Mouse (Mus musculus) brown adipose tissue, adult 24 weeks (tissue): ENCODE results near the gene Gm27021. TPM values are rescaled to one million over a fixed set of nuclear protein-coding genes. Genes with fewer than 3 reads are reported as not detected.
A peak's percentile ranks its signal among the peaks of the same experiment; 100 is the strongest.

Experiments used
- H3K27ac ChIP-seq: fragments of 200-500 bp; replicated peaks from 2 replicates; pipeline ENCODE4 v1.5.1; 2012; ENCODE audit warnings: low read depth, mild to moderate bottlenecking, low read length
- H3K4me1 ChIP-seq: fragments of 200-500 bp; 2 replicates; pipeline ENCODE4 v1.6.1; 2012; ENCODE audit warnings: low read length, mixed read lengths; ENCODE audit not compliant: control insufficient read depth, insufficient read depth, insufficient read length
- H3K4me3 ChIP-seq: fragments of 200-500 bp; 2 replicates; pipeline ENCODE4 v1.5.1; 2012; ENCODE audit warnings: low read depth, mild to moderate bottlenecking, low read length, moderate library complexity; ENCODE audit not compliant: insufficient read depth
- polyA plus RNA-seq: library from polyadenylated mRNA; stranded (reverse); fragments of >200 nt; gene quantifications from 2 replicates; pipeline ENCODE4 v1.2.4, GENCODE M21; 2012; ENCODE audit not compliant: missing spikeins, insufficient read depth, insufficient read length

Gm27021 gene
- polyA plus RNA-seq, 1 experiment = not detected

DNA sequence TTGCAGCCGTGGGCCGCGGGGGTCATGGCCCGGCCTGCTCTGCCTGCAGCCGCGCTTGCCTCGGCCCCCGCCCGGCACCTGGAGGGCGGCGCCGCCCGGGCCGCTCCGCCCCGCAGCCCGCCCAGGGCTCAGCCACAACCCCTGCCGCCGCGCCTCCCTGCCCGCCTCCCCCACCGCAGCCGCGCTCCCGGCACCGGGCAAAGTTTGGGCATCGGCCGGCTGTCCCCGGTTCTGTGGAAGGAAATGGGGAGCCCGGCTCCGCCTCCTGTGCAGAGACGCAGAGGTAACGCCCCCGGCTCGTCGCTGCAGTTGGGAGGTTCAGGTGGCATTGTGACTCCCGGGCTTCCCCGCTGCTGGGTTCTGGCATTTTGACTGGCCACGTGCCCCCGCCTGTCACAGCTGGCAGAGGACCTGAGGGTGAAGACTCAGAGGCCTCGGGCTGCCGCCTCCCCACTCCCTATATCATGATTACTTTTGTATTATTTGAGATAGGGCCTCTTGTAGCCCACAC, 33.5 kb downstream of the Gm27021 start:
- Histone ChIP-seq H3K4me1 (no peaks in the 10 kb centered on the region; the same call in 1 of the 2 replicates), H3K4me3 (peak overlapping the region; percentile 79), H3K27ac (0 out of 2 replicates have a peak overlapping the region, but pooled peaks have one; percentile 0)

DNA sequence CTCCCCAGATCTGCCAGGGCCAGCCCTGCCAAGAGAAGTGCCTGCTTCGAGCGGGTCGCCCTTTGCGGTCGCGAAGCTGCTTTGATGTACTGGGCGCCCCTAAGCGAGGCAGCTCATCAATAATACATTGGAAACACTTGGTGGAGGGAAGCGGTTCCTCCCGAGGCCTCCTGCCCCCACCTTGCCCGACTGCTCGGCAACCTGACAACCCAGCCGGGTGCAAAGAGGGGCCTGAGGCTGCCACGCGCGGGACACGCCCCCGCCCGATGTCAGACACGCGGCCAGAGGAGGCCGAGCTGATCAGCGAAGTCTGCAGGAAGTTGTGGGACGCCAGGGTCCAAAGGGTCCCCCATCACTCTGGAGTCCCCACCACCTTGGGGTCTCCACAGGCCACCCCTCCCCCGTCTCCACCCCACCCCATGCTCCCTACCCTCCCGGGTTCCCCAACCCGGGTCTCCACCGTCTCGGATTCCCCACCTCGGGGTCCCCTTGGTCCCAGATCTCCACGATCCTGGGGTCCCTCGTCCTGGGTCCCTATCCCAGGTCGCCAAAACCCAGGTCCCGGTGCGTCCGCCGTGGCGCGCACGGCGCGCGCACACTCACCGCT, 34.1 kb downstream of the Gm27021 start:
- Histone ChIP-seq H3K4me3 (peak overlapping the region; percentile 79), H3K4me1 (no peaks in the 10 kb centered on the region; the same call in 1 of the 2 replicates), H3K27ac (peak overlapping the region; percentile 16; the same call in 1 of the 2 replicates)

DNA sequence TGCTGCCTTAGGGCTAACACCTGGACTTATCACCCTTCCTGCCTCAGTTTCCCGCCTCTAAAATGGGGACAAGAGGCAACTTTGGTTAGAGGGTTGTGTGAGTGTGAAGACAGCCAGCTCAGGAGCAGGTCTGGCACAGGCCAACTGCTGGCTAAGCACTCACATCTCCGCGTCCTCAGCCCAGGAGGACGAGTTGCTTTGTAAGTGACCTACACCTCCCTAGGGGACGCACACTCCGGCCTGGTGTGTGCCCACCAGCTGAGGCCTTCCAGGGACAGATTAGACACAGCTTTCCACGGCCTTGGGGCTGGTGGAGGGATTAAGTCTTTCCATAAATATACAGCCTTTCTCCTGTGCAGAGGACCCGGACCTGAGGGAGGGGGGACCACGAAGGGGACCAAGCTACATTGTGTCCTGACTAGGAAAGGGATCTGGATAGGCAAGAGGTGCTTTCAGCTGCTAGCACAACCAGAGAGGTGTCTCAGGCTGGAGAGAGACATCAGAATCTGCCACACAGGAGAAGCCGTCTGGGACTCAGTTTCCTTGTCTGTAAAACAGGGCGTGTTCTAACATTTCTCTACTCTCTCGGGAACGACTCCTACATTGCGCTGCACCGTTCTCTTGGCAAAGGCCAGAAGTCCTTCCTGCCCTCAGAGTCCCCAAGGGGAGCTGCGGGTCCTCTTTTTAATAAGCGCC, 34.8 kb downstream of the Gm27021 start:
- H3K4me1 ChIP-seq = no peaks in the 10 kb centered on the region; the same call in 1 of the 2 replicates
- peak overlapping the region; percentile 79 for H3K4me3 ChIP-seq
- H3K27ac ChIP-seq = peak overlapping the region; percentile 56

DNA sequence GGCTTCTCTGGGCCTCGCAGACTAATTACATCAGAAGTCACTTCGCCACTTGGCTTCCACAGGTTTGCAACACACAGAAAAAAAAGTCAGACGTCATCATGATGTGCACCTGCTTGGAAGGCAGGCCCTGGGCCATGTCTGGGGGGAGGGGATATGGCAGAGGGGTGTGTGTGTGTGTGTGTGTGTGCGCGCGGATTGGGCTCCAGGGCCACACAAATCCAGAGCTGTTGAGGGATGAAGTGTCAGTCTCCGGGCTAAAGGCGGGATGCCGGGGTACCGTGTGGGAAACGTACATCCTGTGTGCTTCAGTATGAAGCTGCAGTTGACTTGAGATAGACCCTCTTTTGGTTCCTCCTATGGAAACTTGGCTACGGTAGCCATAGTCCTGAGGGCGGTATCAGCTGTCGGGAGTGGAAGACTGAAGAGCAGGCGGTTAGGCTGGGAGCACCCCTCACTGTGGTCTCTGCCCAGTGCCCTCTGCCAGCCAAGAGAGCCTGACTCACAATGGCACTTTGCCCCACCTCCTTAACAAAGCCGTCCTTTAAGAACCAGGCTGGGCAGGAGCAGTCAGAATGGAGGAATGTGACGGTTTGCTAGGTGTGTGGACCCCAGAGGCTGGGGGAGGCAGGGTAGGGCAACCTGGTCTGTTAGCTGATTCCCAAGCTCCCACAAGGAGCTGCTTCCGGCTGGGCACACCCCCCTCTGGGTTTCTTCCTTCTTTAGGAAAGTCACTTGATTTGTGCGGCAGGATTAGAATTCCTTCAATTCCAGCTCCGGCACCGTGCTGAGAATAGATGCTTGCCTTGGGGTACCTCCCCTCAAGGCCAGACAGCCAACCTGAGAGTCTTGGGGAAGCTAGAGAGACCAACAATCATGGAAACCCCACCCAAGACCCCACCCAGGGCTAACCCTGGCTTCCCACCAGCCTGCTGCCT, 36.2 kb downstream of the Gm27021 start:
- H3K27ac ChIP-seq = no peak overlapping the region
- no peaks in the 10 kb centered on the region; the same call in 1 of the 2 replicates for H3K4me1 ChIP-seq
- no peak overlapping the region for H3K4me3 ChIP-seq

DNA sequence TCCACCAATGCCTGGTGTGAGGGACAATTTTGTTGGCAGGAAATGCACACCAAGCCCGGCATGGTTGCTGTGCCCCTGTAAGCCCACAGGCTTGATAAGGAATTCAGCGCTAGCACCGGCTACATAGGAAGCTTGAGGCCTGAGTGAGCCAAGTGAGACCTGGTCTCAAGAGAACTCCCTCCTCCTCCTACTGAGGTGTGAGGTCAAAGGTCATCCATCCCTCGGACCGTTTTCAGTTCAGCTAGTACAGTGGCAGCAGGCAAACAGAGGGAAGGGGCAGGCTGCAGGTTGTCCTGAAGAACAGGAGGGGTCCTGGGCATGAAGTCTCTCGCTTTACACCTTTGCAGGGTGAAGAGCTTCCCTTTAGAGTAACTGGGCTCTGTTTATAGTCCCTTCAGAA, 37.0 kb downstream of the Gm27021 start:
- Histone ChIP-seq H3K27ac (no peak overlapping the region), H3K4me1 (no peaks in the 10 kb centered on the region; the same call in 1 of the 2 replicates), H3K4me3 (no peak overlapping the region)

DNA sequence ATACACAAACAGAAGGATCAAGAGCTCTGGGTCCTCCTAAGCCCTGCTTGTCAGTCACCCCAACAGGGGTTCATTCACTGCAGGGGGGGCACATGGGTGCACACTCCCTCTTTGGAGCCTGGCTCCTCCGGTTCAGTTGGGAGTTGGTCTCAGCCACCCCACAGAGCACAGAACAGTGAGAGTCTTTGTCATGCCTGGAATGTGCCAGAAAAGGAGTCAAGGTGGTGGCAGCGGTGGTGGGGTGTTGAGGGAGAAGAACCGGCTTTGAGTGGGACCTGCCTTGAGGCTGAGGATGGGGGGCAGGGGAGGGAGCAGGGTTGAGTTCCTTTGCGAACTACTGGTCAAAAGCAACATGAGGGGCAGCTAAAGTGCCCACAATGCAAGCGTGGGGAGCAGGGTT, 37.8 kb downstream of the Gm27021 start:
- Histone ChIP-seq H3K4me1 (no peaks in the 10 kb centered on the region; the same call in 1 of the 2 replicates), H3K4me3 (no peak overlapping the region), H3K27ac (no peak overlapping the region)

DNA sequence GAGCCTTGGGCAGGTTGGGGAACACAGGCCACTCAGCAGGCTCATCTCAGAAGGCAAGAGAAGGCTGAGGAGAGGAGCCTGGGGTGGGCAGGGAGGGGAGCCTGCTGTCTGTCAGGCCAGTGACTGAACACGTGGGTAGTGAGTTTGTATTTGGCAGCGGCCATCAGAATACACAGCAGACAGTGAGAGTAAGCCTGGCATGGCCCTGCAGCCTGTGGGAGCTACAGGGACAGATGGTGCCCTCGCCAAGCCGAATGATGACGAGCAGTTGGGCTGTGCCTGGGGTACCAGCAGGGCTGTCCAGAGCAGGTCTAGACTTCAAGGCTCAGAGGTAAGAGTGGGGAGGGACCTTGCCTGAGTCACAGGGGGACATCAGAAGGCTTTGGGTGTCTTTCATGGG, 40.6 kb downstream of the Gm27021 start:
- no peak overlapping the region for H3K4me3 ChIP-seq
- H3K27ac ChIP-seq = no peak overlapping the region
- peaks cover 8% of the 10 kb centered on the region for H3K4me1 ChIP-seq

DNA sequence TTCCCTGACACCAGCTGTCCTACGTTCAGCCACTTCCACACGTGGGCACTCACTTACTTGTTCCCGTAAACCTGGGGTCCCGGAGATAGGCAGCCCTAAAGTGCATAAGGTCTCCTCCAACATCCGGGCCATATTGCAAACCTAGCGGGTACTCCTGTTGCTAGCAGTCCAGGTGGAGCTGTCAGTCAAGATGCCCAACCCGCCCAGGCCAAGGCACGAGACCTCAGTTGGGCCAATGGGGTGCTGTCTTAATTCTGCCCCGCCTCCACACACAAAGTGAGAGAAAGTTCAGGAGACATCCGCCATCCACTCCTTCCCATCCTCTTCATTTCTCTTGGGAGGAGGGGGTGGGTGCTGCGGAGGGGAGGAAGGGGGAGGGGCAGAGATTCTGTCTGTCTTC, 41.4 kb downstream of the Gm27021 start:
- Histone ChIP-seq H3K27ac (no peak overlapping the region), H3K4me3 (no peak overlapping the region), H3K4me1 (peaks cover 10% of the 10 kb centered on the region)

DNA sequence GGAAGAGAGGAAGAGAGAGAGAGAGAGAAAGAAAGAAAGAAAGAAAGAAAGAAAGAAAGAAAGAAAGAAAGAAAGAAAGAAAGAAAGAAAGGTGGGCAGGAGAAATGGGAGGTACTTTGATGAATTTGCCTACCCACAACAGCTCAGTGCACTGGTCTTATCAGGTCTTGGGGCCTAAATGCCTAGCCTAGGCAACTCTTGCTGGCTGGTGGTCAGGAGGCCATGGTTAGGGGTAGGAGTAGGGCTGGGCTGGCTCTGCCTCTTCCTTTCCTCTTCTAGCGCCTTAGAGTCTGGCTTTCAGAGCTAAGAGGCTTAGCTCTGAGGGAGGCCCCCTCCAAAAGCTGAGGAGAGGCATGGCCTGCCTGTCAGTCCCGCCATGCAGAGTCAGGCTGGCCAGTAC, 44.3 kb downstream of the Gm27021 start:
- no peak overlapping the region for H3K4me3 ChIP-seq
- H3K27ac ChIP-seq = 0 out of 2 replicates have a peak overlapping the region, but pooled peaks have one; percentile 23
- peaks cover 19% of the 10 kb centered on the region for H3K4me1 ChIP-seq

DNA sequence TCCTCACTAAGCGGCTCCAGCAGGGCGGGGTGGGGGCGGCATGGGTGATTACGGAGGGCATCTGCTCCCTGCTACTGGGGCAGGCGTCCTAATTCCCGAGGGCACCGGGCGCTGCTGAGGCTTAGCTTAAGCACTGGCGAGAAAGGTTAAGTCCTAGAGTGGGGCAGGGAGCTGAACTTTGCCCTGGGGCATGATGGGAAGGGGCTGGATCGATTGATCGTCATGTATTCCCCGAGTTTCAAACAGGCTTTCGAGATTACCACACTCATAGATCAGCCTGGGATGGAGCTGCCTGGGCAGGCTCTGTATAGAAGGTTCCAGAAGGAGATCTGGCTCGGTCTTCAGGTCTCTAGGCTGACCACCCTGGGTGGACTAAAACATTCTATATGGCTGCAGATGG, 45.7 kb downstream of the Gm27021 start:
- peak overlapping the region; percentile 42; the same call in 1 of the 2 replicates for H3K27ac ChIP-seq
- no peak overlapping the region for H3K4me3 ChIP-seq
- peaks cover 23% of the 10 kb centered on the region for H3K4me1 ChIP-seq

DNA sequence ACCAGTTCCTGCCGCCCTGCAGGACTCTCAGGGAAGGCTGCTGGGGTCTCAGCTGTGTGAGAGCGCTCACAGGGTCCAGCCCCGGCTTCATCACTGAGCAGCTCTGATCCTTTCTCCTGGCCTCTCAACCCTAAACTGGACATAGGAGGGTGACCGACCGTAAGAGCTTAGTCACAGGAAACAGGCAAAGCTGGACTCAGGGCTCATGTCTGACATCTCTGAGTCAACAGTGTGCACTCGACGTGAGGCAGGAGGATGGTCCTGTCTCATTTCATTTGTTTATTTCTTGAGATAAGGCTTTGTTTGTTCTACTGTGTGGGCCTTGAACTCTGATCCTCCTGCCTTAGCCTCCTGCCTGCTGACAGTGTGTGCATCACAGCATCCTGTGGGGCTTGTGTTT, 47.4 kb downstream of the Gm27021 start:
- Histone ChIP-seq H3K27ac (peak overlapping the region; percentile 99), H3K4me3 (no peak overlapping the region), H3K4me1 (peaks cover 23% of the 10 kb centered on the region)

DNA sequence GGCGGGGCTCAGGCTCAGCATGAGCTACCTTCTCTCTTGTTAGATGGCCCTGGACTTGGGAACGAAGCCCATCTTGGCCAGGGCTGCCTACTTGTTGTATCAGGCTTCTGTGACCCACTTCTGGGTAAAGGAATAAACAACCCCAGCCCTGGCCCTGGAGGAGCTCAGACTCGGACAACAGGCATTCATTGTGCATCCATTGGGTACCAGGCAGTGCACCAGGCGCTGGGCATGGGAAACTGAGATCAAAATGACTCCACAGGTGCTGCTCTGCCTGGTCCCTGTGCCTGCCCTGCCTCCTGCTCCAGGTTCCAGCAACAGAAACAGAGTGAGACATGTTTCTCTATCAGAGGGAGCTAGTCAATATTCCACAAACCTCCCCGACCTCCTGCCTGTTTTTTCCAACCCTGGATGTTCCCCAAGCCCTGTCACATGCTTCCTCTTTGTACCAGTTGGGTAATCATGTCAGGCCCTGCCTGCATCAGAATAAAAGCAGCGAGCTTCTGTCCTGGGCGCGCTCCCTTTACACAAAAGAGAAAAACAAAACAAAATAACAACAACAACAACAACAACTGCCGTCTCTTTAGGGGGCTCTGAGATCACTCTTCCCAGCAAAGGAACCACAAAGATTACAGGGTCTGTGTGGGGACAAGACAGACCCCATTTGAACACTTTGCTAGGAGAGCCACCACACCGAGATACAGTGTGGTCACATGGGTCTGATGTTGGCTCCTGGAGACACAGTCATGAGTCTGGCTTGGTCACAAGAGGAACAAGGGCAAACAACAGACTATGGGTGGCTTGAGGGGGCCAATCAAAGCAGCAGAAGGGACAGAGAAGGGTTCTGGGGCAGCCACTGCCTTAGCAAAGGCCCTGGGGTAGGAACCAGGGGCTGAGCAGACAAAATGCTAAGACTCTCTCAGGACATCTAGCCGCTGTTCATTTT, 48.4 kb downstream of the Gm27021 start:
- H3K27ac ChIP-seq = peak overlapping the region; percentile 99
- no peak overlapping the region for H3K4me3 ChIP-seq
- H3K4me1 ChIP-seq = peaks cover 21% of the 10 kb centered on the region

DNA sequence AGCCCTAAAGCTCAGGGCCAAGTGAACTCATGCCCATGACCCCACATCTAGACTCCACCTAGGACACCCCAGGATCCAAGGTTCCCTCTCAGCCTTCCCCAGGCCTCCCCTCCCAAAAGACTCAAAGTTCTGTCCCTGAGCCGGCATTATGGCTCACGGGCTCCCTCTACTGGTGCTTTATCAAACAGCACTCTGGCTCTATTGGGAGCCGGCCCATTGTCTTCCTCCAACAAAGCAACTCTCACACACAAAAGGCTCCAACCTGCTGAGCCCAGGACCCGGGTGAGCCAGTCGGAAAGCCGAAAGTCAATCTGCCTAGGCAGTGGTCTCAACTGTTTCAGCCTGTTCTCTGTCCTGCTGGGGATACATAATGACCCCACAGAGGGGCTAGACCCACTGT, 49.8 kb downstream of the Gm27021 start:
- Histone ChIP-seq H3K27ac (peak overlapping the region; percentile 76), H3K4me1 (peaks cover 15% of the 10 kb centered on the region), H3K4me3 (no peak overlapping the region)
